Mouse (Mus musculus) limb, embryonic 12.5 days (tissue): ENCODE measurements around the gene Lbhd1. TPM values are rescaled to one million over a fixed set of nuclear protein-coding genes. Genes with fewer than 3 reads are reported as not detected.
"Not testable (repeated sequence)": the region's sequence is repeated elsewhere in the genome, so short reads cannot be mapped to it uniquely, and the experiment has no call there.

Experiments
- ATAC-seq: fragments of 200-750 bp; cut with Nextera tagmentation; 2 replicates; pipeline ENCODE4 v1.8.0; 2017; ENCODE audit warnings: low read depth, moderate TSS enrichment; ENCODE audit not compliant: insufficient number of reproducible peaks, insufficient read depth, low FRiP score, low TSS enrichment
- H3K27ac ChIP-seq: fragments of 300-500 bp; sonication (generic); 2 replicates; pipeline ENCODE4 v1.5.1; 2016; ENCODE audit warnings: mild to moderate bottlenecking, moderate library complexity
- H3K27me3 ChIP-seq: fragments of 300-500 bp; sonication (generic); 2 replicates; pipeline ENCODE4 v1.6.1; 2016; ENCODE audit warnings: mild to moderate bottlenecking, moderate library complexity
- H3K36me3 ChIP-seq: fragments of 300-500 bp; sonication (generic); 2 replicates; pipeline ENCODE4 v1.6.1; 2016; ENCODE audit warnings: mild to moderate bottlenecking, moderate library complexity
- H3K4me1 ChIP-seq: fragments of 300-500 bp; sonication (generic); replicated peaks from 2 replicates; pipeline ENCODE4 v1.6.1; 2016
- H3K4me2 ChIP-seq: fragments of 300-500 bp; sonication (generic); 2 replicates; pipeline ENCODE4 v1.6.1; 2016; ENCODE audit warnings: mild to moderate bottlenecking, moderate library complexity
- H3K4me3 ChIP-seq: fragments of 300-500 bp; sonication (generic); replicated peaks from 2 replicates; pipeline ENCODE4 v1.5.1; 2016; ENCODE audit warnings: mild to moderate bottlenecking
- H3K9ac ChIP-seq: fragments of 300-500 bp; sonication (generic); replicated peaks from 2 replicates; pipeline ENCODE4 v1.6.1; 2016; ENCODE audit warnings: mild to moderate bottlenecking, moderate library complexity
- H3K9me3 ChIP-seq: fragments of 300-500 bp; sonication (generic); 2 replicates; pipeline ENCODE4 v1.6.1; 2016; ENCODE audit warnings: mild to moderate bottlenecking, moderate library complexity
- WGBS: fragments of 180-500 bp; shearing (Covaris S2); methylation state at CpG from one replicate; pipeline ENCODE4 v1.1.7; 2016; 5-methylcytosine and 5-hydroxymethylcytosine counted together
- polyA plus RNA-seq: library from polyadenylated mRNA; unstranded; fragments of >200 nt; fragmentation: Nextera tagmentation; extraction: Ambion mirVana; gene quantifications from 2 replicates; pipeline ENCODE4 v1.2.1, GENCODE M21; 2016

The Lbhd1 gene
- polyA plus RNA-seq, 1 experiment from 2014 or later, result 112 TPM

GRCm38 (mm10) chr19:8896231-8896630, 12.7 kb downstream of the Lbhd1 start:
- H3K27ac ChIP-seq, H3K27me3 ChIP-seq, ATAC-seq, H3K4me3 ChIP-seq, H3K9me3 ChIP-seq: not testable (repeated sequence)
- Histone ChIP-seq H3K4me1 (peaks cover 32% of the 10 kb centered on the region), H3K36me3 (peaks cover 37% of the 10 kb centered on the region), H3K9ac (0 out of 2 replicates have a peak overlapping the region, but pooled peaks have one; percentile 63), H3K4me2 (peak overlapping the region; percentile 15; the same call in 1 of the 2 replicates)
- 85% methylated on average over 5 of the region's 5 CpGs for WGBS

- H3K36me3 ChIP-seq, result peaks cover 44% of the 10 kb centered on the region
- ATAC-seq, result peak; percentile 44
Measured at GRCm38 (mm10) chr19:8897211-8897864, 13.8 kb downstream of the Lbhd1 start.

GRCm38 (mm10) chr19:8897865-8898495, 14.4 kb downstream of the Lbhd1 start, which contains the start of gene Ganab:
TSS of gene Ganab (plus strand) at chr19:8898071.
- no peaks in the 10 kb centered on the region for H3K9me3 ChIP-seq
- H3K4me3 ChIP-seq, result peak within 1 kb of the TSS; percentile 65
- peaks cover 32% of the 10 kb centered on the region for H3K4me1 ChIP-seq
- peak within 1 kb of the TSS; percentile 86 for H3K9ac ChIP-seq
- H3K4me2 ChIP-seq, result peak within 1 kb of the TSS; percentile 80
- peak within 1 kb of the TSS; percentile 88 for H3K27ac ChIP-seq
- no peaks in the 10 kb centered on the region for H3K27me3 ChIP-seq
- peaks cover 49% of the 10 kb centered on the region for H3K36me3 ChIP-seq
- ATAC-seq, result peak; percentile 98
- WGBS, result under 1% methylated on average over 53 of the region's 53 CpGs

More at GRCm38 (mm10) chr19:8897211-8897864, 13.8 kb downstream of the Lbhd1 start:
- peak overlapping the region; percentile 65 for H3K4me3 ChIP-seq
- peaks cover 32% of the 10 kb centered on the region for H3K4me1 ChIP-seq
- 23% methylated on average over 21 of the region's 21 CpGs for WGBS
- peak overlapping the region; percentile 63 for H3K9ac ChIP-seq
- peak overlapping the region; percentile 80 for H3K4me2 ChIP-seq
- H3K27me3 ChIP-seq, H3K9me3 ChIP-seq: not testable (repeated sequence)
- H3K27ac ChIP-seq, result peak overlapping the region; percentile 88

GRCm38 (mm10) chr19:8898576-8898975, 15.0 kb downstream of the Lbhd1 start:
- H3K4me3 ChIP-seq, result peak overlapping the region; percentile 65
- no peaks in the 10 kb centered on the region for H3K27me3 ChIP-seq
- peaks cover 55% of the 10 kb centered on the region for H3K36me3 ChIP-seq
- no peaks in the 10 kb centered on the region for H3K9me3 ChIP-seq
- peak overlapping the region; percentile 80 for H3K4me2 ChIP-seq
- peak overlapping the region; percentile 86 for H3K9ac ChIP-seq
- peaks cover 31% of the 10 kb centered on the region for H3K4me1 ChIP-seq
- WGBS, result 11% methylated on average over 13 of the region's 13 CpGs
- peak overlapping the region; percentile 87 for H3K27ac ChIP-seq
- ATAC-seq, result no peak

GRCm38 (mm10) chr19:8899079-8899478, 15.5 kb downstream of the Lbhd1 start:
- Histone ChIP-seq H3K4me2 (peak overlapping the region; percentile 80), H3K4me1 (peaks cover 27% of the 10 kb centered on the region), H3K36me3 (peaks cover 59% of the 10 kb centered on the region), H3K27ac (no peak overlapping the region), H3K9me3 (no peaks in the 10 kb centered on the region), H3K27me3 (no peaks in the 10 kb centered on the region), H3K9ac (peak overlapping the region; percentile 86), H3K4me3 (peak overlapping the region; percentile 65)
- 55% methylated on average over 3 of the region's 3 CpGs for WGBS
- no peak for ATAC-seq

- Histone ChIP-seq H3K27me3 (no peaks in the 10 kb centered on the region), H3K4me3 (no peak overlapping the region), H3K27ac (no peak overlapping the region), H3K9ac (no peak overlapping the region), H3K4me1 (peaks cover 9% of the 10 kb centered on the region), H3K36me3 (peaks cover 71% of the 10 kb centered on the region), H3K4me2 (no peak overlapping the region), H3K9me3 (no peaks in the 10 kb centered on the region)
- WGBS, result 94% methylated on average over 5 of the region's 5 CpGs
- ATAC-seq, result no peak
Measured at GRCm38 (mm10) chr19:8903412-8903811, 19.9 kb downstream of the Lbhd1 start.

- no peak overlapping the region for H3K4me2 ChIP-seq
- no peaks in the 10 kb centered on the region for H3K9me3 ChIP-seq
- no peaks in the 10 kb centered on the region for H3K4me1 ChIP-seq
- H3K27me3 ChIP-seq, result no peaks in the 10 kb centered on the region
- no peak overlapping the region for H3K4me3 ChIP-seq
- ATAC-seq, result no peak
- WGBS, result 87% methylated on average over 6 of the region's 6 CpGs
- H3K36me3 ChIP-seq, result peaks cover 97% of the 10 kb centered on the region
- H3K9ac ChIP-seq, result no peak overlapping the region
- H3K27ac ChIP-seq, result no peak overlapping the region
Measured at GRCm38 (mm10) chr19:8908531-8908930, 25.0 kb downstream of the Lbhd1 start.

- Histone ChIP-seq H3K9me3 (no peaks in the 10 kb centered on the region), H3K27me3 (no peaks in the 10 kb centered on the region), H3K4me2 (no peak overlapping the region), H3K27ac (no peak overlapping the region), H3K4me3 (no peak overlapping the region), H3K36me3 (peaks cover 100% of the 10 kb centered on the region), H3K4me1 (no peaks in the 10 kb centered on the region), H3K9ac (no peak overlapping the region)
- 91% methylated on average over 5 of the region's 5 CpGs for WGBS
- no peak for ATAC-seq
Measured at GRCm38 (mm10) chr19:8911810-8912209, 28.3 kb downstream of the Lbhd1 start.

GRCm38 (mm10) chr19:8914212-8914611, 30.7 kb downstream of the Lbhd1 start:
- Histone ChIP-seq H3K9me3 (no peaks in the 10 kb centered on the region), H3K36me3 (peaks cover 80% of the 10 kb centered on the region), H3K27ac (no peak overlapping the region), H3K4me1 (no peaks in the 10 kb centered on the region), H3K9ac (no peak overlapping the region), H3K4me2 (no peak overlapping the region), H3K4me3 (no peak overlapping the region), H3K27me3 (no peaks in the 10 kb centered on the region)
- 91% methylated on average over 3 of the region's 3 CpGs for WGBS
- no peak for ATAC-seq

- Histone ChIP-seq H3K4me2 (no peak overlapping the region), H3K27ac (no peak overlapping the region), H3K9ac (no peak overlapping the region), H3K4me1 (peaks cover 15% of the 10 kb centered on the region), H3K4me3 (no peak overlapping the region), H3K36me3 (peaks cover 50% of the 10 kb centered on the region), H3K27me3 (no peaks in the 10 kb centered on the region), H3K9me3 (no peaks in the 10 kb centered on the region)
- ATAC-seq, result no peak
- 95% methylated on average over 3 of the region's 3 CpGs for WGBS
Measured at GRCm38 (mm10) chr19:8919000-8919399, 35.5 kb downstream of the Lbhd1 start.

GRCm38 (mm10) chr19:8919684-8920072, 36.1 kb downstream of the Lbhd1 start:
- Histone ChIP-seq H3K36me3 (peaks cover 43% of the 10 kb centered on the region), H3K27ac (peak overlapping the region; percentile 90), H3K4me1 (peaks cover 15% of the 10 kb centered on the region), H3K27me3 (no peaks in the 10 kb centered on the region), H3K4me2 (peak overlapping the region; percentile 82), H3K9ac (0 out of 2 replicates have a peak overlapping the region, but pooled peaks have one; percentile 75), H3K4me3 (peak overlapping the region; percentile 84), H3K9me3 (no peaks in the 10 kb centered on the region)
- ATAC-seq, result no peak
- WGBS, result 72% methylated on average over 6 of the region's 6 CpGs
